Mouse (Mus musculus) kidney, postnatal 36 days (tissue): ENCODE measurements around the gene 2310061N02Rik.
"Not testable (repeated sequence)": the region's sequence is repeated elsewhere in the genome, so short reads cannot be mapped to it uniquely, and the experiment has no call there.

Experiments
- DNase-seq, 2 experiments: peaks; one replicate each; pipeline ENCODE4 v3.0.0; 2021 to 2022; ENCODE audit warnings: mixed read lengths in 2 of 2

The 2310061N02Rik gene

DNA sequence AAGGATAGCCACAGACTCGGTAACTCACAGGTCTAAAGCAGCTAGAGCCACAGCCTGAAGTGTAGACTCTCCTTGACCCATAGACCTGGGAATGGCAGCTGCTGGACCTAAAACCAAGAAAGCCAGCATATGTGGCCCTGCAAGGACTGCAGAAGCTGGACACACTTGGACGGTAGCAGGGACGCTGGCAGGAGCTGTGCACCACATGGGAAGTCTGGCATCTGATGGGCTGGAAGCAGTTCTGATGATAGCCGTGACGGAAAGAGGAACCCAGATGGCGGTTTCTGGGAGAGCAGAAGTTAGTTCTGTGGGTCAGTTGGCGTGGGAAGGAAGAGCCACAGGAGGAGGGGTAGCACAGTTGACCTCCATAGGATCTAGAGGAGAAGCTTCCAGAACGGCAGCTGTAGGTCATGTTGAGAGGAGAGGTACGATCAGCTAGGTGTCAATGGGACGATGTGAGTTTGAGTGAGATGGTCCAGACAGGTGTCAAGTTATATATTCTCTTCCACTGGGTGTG is at the start of gene 2310061N02Rik:
2310061N02Rik (minus strand) TSS at position 467 of the 517 bp plus-strand sequence.
- no peak for DNase-seq

DNA sequence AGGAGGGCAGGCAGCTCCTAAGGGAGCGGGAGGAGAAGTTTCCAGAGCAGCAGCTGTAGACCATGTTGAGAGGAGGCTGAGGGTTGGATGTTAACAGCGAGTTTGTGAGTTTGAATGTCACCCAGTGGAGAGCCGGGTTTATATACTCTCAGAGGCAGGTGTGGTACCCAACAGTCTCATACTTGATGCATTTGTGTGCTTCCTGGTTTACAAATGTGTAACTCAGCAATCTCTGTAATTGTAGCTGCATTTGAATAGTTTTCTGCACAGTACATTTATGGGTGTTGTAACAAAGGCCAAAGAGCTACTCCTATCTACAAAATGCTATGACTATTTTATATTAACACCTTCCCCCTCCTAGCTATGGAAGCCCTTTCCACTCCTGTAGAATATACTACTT is 43.8 kb upstream of the 2310061N02Rik start, which contains the start of gene Krtap13:
Krtap13 (minus strand) TSS at position 101 of the 400 bp plus-strand sequence.
- not testable (repeated sequence) for DNase-seq

DNA sequence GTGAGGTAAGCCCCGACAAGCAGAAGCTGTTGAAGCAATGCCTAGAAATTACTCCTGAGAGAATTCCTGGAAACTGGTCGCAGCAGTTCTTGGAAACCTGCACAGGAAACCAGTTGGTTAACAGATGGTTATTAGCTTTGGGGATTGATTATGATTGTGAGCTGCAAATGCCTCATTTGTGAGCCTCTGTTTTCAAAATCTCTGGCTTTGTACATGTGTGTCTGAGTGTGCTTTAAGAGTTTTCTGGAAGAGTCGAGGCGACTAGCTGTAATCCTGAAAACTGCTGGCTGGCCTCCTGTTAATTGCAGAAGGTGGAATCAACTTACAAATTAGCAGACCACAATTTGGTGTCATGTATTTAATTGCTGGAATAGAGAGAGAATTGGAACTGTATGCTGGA is 40.2 kb upstream of the 2310061N02Rik start:
- DNase-seq = no peak

DNA sequence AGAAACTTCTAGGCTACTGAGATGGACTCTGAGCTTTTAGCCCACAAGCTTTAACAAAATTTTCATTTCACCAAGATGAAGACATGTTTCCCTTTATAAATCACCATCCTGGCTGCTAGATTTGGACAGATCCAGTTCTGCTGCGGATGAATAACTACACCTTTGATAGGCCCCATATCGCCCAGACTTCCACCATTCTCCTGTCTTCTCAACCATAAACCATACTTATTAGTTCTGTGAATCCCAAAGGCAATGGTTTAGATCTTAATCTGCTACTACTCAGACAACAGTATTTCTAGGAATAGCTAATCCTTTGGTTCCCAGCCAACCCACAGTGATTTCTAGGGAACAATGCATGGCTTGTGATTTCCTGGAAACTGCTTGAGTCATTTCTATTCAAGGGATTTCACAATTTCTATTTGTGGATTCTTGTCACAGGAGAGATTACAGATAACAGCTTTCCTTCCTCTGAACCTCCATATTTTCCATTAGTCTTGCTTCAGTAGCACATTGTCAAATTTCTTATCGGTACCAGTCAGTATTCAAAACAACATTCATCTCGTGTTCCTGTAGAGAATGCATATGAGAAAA is 37.1 kb upstream of the 2310061N02Rik start:
- DNase-seq = no peak

DNA sequence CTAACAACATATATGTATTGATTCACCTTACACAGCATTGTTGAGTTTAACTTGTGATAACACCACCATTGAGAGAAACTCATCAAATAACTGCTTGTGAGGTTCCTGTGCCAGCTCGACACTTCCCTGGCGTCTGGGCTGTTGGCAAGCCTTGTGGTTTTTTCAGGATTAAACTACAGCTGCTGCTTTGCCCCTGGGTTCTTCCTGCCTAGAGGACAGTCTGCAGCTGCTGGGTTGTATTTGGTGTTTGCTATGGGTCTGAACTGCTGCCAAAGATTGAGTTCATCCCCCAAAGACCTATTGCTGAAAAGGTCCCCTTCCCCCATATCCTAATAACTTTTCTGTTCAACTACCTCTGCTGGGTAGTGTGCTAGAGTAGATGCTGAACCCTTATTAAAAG is 27.6 kb upstream of the 2310061N02Rik start:
- no peak for DNase-seq

DNA sequence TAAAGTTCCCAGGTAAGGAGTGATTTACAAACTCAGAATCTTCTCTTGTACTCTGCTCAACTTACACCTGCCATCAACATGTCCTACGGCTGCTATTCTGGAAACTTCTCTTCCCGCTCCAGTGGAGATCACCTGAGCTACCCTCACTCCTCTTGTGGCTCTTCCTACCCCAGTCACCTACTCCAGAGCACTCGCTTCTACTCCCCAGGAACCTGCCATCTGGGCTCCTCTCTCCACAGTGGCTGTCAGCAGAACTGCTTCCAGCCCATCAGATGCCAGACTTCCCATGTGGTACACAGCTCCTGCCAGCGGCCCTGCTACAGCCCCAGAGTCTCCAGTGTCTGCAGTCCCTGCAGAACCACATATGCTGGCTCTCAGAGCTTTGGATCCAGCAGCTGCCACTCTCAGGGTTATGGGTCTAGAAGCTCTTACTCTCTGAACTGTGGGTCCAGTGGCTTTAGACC is 21.1 kb upstream of the 2310061N02Rik start, which contains the start of gene Krtap13-1:
Krtap13-1 (plus strand) TSS at position 51 of the 464 bp plus-strand sequence.
- no peak for DNase-seq

DNA sequence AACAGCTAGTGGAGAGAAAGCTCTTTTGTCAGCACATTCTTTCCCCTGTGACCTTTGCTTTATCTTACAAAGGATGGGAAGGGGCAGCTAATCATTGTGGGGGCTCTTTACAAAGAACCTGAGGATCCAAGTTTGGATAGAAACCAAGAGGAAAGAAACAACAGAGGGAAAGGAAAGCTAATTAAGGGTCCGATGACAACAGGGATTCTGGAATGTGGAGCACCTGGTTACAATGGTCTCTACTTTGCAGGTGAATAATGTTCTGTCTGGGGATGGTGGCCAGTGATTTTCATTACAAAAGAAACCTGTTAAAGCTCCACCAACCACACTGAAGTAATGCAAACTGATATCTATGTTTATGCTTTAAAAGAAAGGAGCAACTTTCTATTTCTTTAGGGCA is 12.3 kb upstream of the 2310061N02Rik start:
- DNase-seq = no peak

DNA sequence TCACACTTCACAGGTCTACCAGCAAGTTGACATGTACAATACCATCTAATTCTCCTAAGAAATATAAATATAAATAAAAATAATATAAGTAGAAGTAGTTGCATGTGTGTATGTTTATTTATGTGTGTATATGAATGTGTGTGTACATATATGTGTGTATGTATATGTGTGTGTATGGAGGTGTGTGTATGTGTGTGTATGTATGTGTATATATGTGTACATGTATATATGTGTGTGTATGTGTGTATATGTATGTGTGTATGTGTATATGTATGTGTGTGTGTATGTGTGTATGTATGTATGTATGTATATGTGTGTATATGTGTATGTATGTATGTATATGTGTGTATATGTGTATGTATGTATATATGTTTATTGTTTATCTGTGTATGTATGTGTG is 8.8 kb upstream of the 2310061N02Rik start:
- no peak for DNase-seq

DNA sequence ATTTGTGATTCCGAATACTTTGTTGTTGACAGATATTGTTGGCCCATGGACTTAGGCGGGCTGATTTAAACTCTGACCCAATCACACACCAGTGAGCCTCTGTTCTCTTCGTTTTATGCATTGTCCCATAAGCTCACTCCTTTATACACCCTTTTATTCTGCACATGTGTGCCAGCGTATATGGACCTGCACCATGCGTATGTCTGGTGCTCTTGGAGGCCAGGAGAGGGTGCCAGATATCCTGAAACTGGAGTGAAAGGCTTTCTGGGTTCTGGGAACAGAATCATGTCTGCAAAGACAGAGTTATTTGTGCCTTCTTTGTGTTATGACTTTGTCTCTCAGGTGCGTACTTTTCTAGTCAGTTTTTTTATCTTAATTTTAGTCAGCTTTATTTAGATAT is 3.5 kb upstream of the 2310061N02Rik start:
- no peak for DNase-seq

DNA sequence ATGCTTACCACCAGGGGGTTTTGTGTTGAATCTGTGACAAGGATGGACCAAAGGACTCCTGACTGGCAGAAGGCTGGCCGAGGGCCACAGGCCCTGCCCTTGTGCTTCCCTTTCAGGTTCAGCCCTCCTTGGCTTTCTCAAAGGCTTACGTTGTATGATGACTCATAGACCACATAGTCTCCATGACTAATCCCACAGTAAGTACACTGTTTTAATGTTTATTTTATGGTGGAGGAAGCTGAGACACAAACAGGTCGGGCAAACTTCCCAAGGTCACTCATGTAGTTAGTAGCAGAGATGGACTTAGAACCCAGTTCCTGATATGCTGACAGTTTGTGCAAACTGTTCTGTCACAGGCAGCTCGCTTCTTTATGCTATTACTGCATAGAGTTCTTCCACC is 3.0 kb upstream of the 2310061N02Rik start:
- no peak for DNase-seq

DNA sequence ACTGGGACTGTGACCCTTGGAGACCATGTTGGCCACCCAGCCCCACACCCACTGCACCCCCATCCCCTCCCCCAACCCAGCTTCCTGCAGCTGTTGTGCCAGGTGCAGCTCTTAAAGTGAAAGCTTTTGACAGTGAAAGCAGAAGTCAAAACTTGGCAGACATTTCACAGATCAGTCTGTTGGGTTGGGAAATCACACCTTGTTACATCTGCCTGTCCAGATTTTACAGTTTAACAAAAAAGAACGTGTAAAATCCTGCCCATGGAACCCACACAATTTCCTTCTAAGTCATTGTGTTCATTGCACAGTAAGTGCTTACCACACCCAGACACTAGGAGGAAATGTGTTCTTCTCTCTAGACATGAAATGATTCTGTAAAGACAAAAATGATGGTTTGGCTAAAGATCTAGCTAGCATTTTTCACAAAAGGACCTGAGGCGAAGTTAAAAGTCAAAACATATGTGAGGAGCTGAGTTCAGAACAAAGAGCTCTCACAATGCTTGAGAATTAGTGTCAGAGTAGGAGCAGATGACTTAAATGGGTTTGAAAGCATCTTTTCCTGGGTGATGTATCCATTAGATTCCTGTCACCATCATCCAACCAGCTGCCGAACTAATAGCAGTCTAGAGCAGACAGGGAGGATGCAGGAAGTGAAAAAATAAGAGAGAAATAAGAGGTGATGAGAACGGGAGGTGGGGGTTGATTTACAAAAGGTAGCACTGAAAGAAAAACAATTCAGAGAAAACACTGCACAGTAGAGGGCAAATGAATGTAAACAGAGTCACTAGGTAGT is 6.5 kb downstream of the 2310061N02Rik start:
- DNase-seq = no peak

DNA sequence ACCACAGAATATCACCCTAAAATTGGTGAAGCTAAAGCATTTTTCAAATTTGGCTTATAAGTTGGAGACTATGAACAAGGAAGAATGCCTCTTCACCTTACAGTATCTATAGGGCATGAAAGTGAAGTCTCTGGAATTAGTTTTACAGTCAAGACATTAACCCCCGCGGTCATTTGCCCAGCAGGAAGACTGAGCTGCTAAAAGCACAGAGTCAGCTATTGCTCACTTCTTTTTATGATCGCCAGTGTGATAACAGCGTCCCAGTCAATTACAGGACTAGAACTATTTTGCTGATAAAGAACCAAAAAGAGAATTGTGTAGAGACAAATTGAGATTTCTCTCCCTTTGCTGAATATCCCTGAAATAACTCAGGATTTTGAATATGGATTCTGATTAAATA is 11.5 kb downstream of the 2310061N02Rik start:
- DNase-seq = no peak

DNA sequence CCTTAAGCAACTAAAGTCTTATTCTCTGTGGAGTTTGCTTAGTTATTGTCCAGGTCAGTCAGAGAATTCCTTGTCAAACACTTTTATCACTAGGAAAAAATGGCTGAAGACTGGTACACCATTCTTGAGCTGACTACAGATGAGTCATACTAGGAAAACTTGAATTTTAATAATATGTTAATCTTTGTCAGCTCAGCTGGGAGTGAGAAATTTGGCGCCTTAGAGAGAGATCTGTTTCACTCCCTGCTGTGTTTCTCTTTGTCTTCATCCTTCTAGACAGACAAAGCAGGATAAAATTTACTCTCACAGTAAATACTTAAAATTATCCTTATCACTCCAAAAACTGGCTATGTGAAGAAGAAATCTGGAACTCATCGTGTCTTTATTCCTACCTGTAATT is 26.5 kb downstream of the 2310061N02Rik start:
- no peak for DNase-seq

DNA sequence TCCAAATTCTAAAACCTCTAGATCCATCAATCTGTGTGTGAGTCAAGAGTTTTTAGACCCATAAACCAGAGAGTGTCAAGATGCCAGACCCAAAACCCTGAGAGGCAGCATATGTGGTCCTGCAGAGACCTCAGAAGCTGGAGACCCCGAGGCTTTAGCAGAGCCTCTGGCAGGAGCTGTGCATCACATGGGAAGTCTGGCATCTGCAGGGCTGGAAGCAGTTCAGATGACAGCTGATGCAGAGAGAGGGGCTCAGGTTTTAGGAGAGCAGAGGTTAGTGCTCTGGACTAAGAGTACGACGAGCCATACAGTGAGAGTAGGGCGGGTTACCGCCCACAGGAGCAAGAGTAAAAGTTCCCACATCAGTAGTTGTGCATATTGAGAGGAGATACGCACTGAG is 28.7 kb downstream of the 2310061N02Rik start:
- DNase-seq = no peak

DNA sequence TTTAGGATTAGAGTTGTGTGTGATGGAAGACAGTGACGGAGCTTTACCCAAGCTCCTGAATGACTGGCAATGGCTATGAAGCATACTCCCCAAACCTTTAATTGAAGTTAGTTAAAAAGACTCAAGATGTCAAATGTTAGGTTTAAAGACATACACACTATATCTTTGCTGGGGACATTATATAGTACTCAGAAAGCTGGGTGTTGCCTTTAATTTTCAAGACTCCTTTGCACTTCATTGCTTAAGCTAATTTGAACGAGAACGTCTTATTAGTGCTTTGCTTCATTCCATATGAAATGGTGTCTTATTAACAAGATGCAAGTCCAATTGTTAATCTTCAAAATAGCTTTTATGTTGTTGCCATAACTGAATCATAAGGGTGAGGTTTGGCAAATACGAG is 36.2 kb downstream of the 2310061N02Rik start, which contains the start of gene Krtap27-1:
Krtap27-1 (minus strand) TSS at position 101 of the 400 bp plus-strand sequence.
- DNase-seq = no peak

DNA sequence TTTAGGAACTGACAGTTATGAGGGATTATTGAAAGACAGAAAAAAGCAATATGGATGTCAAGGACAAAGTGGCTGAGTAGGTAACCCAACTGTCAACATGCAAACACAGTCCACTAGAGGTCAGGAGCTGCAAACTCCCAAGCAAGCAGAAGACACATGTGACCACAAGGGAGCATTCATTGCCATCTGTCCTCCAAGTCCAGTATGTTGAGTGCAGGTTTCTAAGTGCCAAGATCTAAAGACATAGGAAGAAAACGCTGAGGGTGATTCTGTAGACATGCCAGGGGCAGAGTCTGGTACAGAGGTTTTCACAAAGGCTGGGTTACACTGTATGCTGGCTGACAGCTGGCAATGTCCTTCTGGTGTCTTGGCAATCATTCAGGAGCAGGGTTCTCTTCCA is 50.3 kb downstream of the 2310061N02Rik start:
- DNase-seq = peak; percentile 12 to 28
